Mouse (Mus musculus): ENCODE data around the gene Pla2g4b.

Pla2g4b gene

DNA sequence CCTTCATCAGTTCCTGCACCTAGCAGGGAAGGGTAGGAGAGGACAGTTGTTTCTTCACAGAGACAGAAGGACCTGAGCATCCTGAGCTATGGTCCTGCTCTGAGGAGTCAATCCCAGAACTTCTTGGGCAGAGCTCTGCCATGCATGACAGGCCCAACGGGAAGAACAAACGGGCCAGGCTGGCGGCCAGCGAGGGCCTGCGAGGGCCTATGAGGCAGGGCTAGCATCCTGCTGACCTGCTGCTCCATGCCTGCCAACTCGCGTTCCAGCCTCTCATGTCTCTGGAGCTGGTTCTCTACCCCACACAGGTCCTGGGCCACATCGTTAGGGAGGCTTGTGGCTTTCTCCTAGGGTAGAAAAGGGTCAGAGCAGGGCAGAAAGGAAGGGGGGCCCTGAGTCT, 29.0 kb downstream of the Pla2g4b start:
- no peak for DNase-seq (ENCODE audit: low read depth, low spot score)

- peak; percentile 72 for DNase-seq (ENCODE audit: low read depth, low spot score)
Observed at GRCm38 (mm10) chr2:120064639-120065038, 31.4 kb downstream of the Pla2g4b start.

- no peak for DNase-seq (ENCODE audit: low read depth, low spot score)
Observed at GRCm38 (mm10) chr2:120065243-120065642, 32.0 kb downstream of the Pla2g4b start.

DNA sequence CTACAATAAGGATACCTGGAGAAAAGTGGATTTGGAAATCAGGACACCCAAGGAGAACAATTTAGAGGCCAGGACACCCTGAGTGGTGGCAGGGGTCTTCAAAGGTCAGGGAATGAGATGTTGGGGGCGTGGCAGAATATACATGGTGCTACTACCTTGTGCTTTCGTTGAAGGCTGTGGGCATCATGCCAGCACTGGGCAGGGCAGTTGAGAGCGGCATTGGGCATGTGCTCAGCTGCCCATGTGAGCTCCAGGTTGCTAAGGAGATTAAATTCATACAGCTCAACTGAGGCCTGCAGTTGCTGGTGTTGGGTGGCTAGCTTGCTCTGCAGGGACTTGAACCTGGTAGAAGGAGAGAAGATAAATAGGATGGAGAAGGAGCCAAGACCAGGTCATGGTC, 33.0 kb downstream of the Pla2g4b start:
- DNase-seq (ENCODE audit: low read depth, low spot score): no peak

DNA sequence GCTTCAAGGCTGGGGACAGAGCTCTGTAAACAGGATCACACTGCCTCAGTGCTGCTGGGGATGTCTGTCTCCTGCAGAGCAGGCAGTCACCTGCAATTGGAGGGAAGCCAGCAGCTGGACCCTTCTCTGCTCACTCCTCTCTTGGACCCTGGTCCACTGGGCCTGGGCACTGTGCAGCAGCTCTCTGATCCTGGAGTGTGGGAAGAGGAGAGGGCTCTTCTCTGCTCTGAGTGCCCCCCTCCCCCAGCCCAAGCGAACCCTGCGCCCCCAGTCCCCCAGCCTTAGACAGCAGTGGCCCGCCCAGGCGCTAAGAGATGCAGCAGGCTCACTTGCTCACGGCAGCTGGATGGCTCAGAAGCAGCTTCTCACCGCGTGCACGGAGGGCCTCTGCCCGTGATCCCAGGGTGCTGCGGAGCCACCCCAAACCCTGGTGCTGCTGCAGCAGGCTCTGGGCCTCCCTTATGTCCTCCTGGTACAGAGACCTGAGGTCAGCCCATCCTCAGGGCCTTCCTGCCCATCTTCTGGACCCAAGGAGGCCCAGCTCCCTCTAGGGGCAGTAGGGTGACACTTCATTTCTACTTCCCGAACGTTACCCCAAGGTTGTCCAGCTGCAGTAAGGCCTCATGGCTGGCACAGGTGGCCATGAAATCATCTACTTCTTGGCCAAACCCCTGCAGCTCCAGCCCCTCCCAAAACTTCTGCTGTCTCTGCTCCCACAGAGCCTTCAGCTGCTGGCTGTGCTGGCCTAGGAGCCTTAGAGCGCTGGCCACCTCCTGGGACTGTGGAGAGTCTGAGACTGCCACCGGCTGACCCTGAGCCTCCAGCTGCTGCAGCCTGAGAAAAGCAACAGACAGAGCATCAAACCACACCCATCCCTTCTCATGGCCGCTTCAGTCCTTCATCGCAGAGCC, 35.6 kb downstream of the Pla2g4b start:
- DNase-seq (ENCODE audit: low read depth, low spot score): peak; percentile 53

DNA sequence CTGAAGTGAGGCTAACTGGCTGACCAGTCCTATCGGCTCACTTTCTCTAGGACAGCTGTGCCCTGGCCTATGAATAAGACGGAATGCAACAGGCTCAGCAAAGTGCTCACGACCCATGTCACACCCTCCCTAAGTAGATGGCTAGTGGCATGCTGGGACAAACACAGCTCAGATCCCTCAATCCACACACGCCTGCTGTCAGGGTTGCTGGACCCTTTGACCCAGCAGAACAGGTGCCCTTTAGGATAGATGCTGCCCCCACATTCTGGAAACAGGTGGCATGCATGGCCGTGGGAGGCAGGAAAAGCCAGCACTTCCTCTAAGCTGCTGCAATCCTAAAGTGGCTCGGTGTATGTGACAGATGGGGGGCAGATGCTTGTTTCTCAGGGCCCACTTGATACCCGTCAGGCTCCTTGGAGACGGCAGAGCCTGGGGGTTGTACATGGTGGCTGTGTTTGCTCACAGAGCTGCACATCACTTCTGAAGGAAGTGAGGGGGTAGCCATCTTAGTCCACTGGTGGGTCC, 36.3 kb downstream of the Pla2g4b start:
- DNase-seq (ENCODE audit: low read depth, low spot score): no peak

DNA sequence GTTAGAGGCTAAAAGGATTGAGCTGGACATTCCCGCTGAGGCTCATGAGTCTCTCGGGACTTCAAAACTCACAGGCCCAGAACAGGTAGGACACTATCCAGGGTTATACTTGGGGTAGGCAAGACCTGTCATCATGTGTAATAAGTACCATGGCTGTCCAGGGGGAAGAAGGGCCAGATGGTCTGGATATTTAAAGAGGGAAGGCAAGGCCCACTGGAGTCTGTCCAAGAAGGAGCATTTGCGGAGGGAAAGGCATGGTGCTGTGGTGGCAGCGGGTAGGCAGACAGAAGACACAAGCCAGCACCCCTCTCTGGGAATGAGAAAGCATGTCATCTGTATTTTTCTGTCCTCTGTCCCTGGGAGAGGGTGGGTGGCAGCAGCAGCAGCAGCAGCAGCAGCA, 40.9 kb downstream of the Pla2g4b start:
- no peak for DNase-seq (ENCODE audit: low read depth, low spot score)

DNA sequence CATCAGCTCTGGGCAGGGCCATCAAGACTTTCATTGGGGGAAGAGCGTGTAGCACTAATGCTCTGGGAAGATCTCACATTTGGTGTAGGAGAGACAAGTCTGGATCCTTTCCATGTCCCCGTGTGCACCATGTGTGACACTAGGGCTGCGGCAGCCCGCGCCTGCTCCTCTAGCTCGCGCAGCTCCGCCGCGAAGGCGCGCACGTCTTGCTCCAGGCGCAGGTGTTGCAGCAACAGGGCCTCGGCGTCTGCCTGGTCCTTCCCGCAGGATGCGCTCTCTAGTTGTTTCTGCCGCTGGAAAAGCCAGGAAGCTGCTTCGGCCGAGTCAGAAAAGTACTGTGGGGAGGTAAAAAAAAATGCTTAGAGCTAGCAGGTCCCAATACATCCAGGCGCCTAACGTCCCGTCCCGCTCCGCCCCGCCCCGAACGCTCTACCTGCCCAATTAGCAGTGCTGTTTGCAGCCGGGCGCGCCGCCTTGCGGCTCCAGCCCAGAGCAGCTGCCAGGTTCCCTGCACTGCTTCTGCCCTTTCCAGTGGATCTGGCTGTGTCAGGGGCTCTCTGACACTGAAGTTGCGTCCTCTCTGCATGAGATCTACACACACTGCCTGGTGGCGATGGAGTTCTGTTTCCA, 43.0 kb downstream of the Pla2g4b start:
- peak; percentile 89 for DNase-seq (ENCODE audit: low read depth, low spot score)

DNA sequence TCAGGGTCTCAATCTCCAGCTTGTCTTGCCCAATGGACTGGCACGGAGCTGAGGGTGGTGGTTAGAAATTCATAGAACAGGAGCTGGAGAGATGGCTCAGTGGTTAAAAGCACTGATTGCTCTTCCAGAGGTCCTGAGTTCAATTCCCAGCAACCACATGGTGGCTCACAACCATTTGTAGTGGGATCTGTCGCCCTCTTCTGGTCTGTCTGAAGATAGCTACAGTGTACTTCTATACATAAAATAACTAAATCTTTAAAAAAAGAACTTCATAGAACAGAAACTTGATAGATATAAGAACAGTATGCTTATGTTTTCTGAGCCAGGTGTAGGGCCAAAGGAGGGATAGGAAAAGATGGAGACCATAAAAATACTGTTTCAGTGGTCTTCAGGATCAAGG, 49.2 kb downstream of the Pla2g4b start:
- DNase-seq (ENCODE audit: low read depth, low spot score): peak; percentile 22

GRCm38 (mm10) chr2:120084593-120085361, 51.6 kb downstream of the Pla2g4b start:
- peak; percentile 40 for DNase-seq (ENCODE audit: low read depth, low spot score)

GRCm38 (mm10) chr2:120086038-120086437, 52.8 kb downstream of the Pla2g4b start:
- no peak for DNase-seq (ENCODE audit: low read depth, low spot score)

DNA sequence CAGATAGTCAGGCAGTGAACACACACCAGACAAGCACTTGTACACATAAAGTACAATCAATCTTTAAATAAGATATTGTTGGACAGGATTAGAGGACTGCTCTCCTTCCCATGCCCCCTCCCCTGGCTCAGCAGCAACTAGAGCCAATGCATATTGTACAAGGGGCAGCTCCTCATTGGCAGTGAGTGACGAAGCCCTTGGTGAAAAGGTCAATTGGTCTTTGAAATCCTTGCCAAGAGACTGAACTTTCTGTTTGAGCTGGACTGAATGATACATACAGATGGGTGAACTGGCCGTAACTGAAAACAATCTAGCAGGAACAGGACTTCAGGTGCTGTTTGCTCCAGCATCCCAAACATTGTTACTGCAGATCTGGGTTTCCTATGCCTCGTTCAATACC, 54.2 kb downstream of the Pla2g4b start:
- DNase-seq (ENCODE audit: low read depth, low spot score): no peak

DNA sequence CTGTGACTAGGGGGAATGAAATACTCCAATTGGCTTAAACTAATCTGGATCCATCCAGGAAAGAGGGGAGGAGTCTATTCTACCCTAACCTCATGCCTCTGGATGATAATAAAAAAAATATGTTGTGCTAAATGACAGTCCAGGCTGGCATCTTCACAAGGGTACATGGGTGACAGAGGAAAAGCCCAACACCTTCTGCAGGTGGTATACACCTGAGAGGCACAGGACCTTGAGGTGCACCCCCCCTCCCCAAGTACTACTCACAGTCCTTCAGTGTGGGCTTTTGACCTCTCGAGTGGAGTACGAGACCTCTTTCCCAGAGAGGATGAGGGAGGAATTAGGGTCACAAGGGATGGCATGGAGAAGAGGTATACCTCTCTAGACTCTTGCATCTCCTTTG, 54.7 kb downstream of the Pla2g4b start:
- DNase-seq (ENCODE audit: low read depth, low spot score): no peak

- DNase-seq (ENCODE audit: low read depth, low spot score): no peak
Observed at GRCm38 (mm10) chr2:120090979-120091378, 57.8 kb downstream of the Pla2g4b start.

All from R1 (cell line).